17 mouse cellular contexts compared by ENCODE assay signal in genomic region chr12:29179405-29179804, GRCm38 (mm10).
DNase-seq lines count a peak whose midpoint lies in the region; ATAC-seq and TF ChIP-seq lines count a peak whose summit lies in the region.
"Had no signal": no experiment of that assay in that cellular context is flagged by ENCODE, and none has a peak within 500 bp of the region (broad histone marks: within the 10 kb centered on the region; RNA-seq: fewer than 3 reads in every experiment).

No protein-coding gene starts in this region.

- ATAC-seq in hindbrain, embryonic 16.5 days, result 0 out of 2 replicates have a peak, but pooled peaks have one; percentile 25
- ATAC-seq in hindbrain, embryonic 12.5 days (ENCODE audit: low FRiP score), result no peak
- no peak for ATAC-seq in midbrain, postnatal 0 days (ENCODE audit: low FRiP score)
- no peak for ATAC-seq in heart, embryonic 11.5 days (replicated peaks; ENCODE audit: insufficient number of reproducible peaks, low FRiP score, low TSS enrichment)
- ATAC-seq: activated CD4-positive, CD25-positive, alpha-beta regulatory T cell, adult 4 months; intestine, embryonic 16.5 days had no signal

- no peak overlapping the region for H3K9ac ChIP-seq in hindbrain, embryonic 16.5 days (ENCODE audit: low read depth, low read length)
- no peak overlapping the region for H3K9ac ChIP-seq in hindbrain, embryonic 12.5 days
- no peak overlapping the region for H3K9ac ChIP-seq in midbrain, postnatal 0 days (replicated peaks; ENCODE audit: low read length, poor library complexity, severe bottlenecking)
- no peak overlapping the region for H3K9ac ChIP-seq in heart, embryonic 11.5 days (ENCODE audit: low read depth, low read length)
- H3K9ac ChIP-seq: liver, embryonic 15.5 days; midbrain, embryonic 12.5 days had no signal

- H3K36me3 ChIP-seq in hindbrain, embryonic 16.5 days (ENCODE audit: control insufficient read depth, insufficient read depth, low read length), result no peaks in the 10 kb centered on the region
- H3K36me3 ChIP-seq in hindbrain, embryonic 12.5 days, result no peaks in the 10 kb centered on the region
- H3K36me3 ChIP-seq in midbrain, postnatal 0 days (ENCODE audit: insufficient read depth, low read length), result no peaks in the 10 kb centered on the region
- H3K36me3 ChIP-seq in heart, embryonic 11.5 days (ENCODE audit: control insufficient read depth, insufficient read depth, low read length), result no peaks in the 10 kb centered on the region
- H3K36me3 ChIP-seq: liver, embryonic 15.5 days; midbrain, embryonic 12.5 days had no signal

- TF ChIP-seq POLR2A in brain, embryonic 14.5 days (IDR thresholded peaks at IDR 0.05; ENCODE audit: borderline replicate concordance, extremely low read depth, insufficient read depth, insufficient read length, poor library complexity, severe bottlenecking), result no peak

- no peak overlapping the region for H3K27ac ChIP-seq in hindbrain, embryonic 16.5 days (ENCODE audit: low read depth, low read length)
- H3K27ac ChIP-seq in hindbrain, embryonic 12.5 days, result no peak overlapping the region
- peak overlapping the region; percentile 47 for H3K27ac ChIP-seq in midbrain, postnatal 0 days (ENCODE audit: low read depth, low read length)
- H3K27ac ChIP-seq in heart, embryonic 11.5 days (ENCODE audit: low read depth, low read length), result no peak overlapping the region
- H3K27ac ChIP-seq: liver, embryonic 15.5 days; macrophage; midbrain, embryonic 12.5 days had no signal

- no peak overlapping the region for H3K4me2 ChIP-seq in hindbrain, embryonic 16.5 days (ENCODE audit: low read length)
- H3K4me2 ChIP-seq in hindbrain, embryonic 12.5 days (replicated peaks), result no peak overlapping the region
- no peak overlapping the region for H3K4me2 ChIP-seq in midbrain, postnatal 0 days (ENCODE audit: low read depth, low read length, poor library complexity, severe bottlenecking)
- no peak overlapping the region for H3K4me2 ChIP-seq in heart, embryonic 11.5 days
- H3K4me2 ChIP-seq: liver, embryonic 15.5 days; midbrain, embryonic 12.5 days had no signal

- no peak for TF ChIP-seq CTCF in brain, embryonic 14.5 days (IDR thresholded peaks at IDR 0.05; ENCODE audit: borderline replicate concordance, extremely low read depth, insufficient read depth, insufficient read length)
- no peak for TF ChIP-seq CTCF in midbrain, postnatal 0 days (IDR thresholded peaks at IDR 0.05)

- 37% methylated on average over 2 of the region's 2 CpGs for WGBS in hindbrain, embryonic 16.5 days
- 23% methylated on average over 2 of the region's 2 CpGs for WGBS in hindbrain, embryonic 12.5 days
- 16% methylated on average over 2 of the region's 2 CpGs for WGBS in midbrain, postnatal 0 days
- 75% methylated on average over 2 of the region's 2 CpGs for WGBS in heart, embryonic 11.5 days (ENCODE audit: insufficient replicate concordance)

- peaks cover 3% of the 10 kb centered on the region; the same call in 1 of the 2 replicates for H3K4me1 ChIP-seq in hindbrain, embryonic 16.5 days (ENCODE audit: control insufficient read depth, insufficient read depth, low read depth, low read length)
- peaks cover 8% of the 10 kb centered on the region; the same call in 1 of the 2 replicates for H3K4me1 ChIP-seq in hindbrain, embryonic 12.5 days
- H3K4me1 ChIP-seq in midbrain, postnatal 0 days (ENCODE audit: insufficient read depth, low read length), result 0 out of 2 replicates have a peak, but pooled peaks cover 2% of the 10 kb centered on the region
- H3K4me1 ChIP-seq in heart, embryonic 11.5 days (ENCODE audit: control insufficient read depth, insufficient read depth, low read length), result no peaks in the 10 kb centered on the region
- H3K4me1 ChIP-seq: liver, embryonic 15.5 days had no signal

- no peak overlapping the region for H3K4me3 ChIP-seq in hindbrain, embryonic 16.5 days (ENCODE audit: low read length)
- H3K4me3 ChIP-seq in hindbrain, embryonic 12.5 days, result no peak overlapping the region
- no peak overlapping the region for H3K4me3 ChIP-seq in midbrain, postnatal 0 days (ENCODE audit: low read depth, low read length)
- H3K4me3 ChIP-seq in heart, embryonic 11.5 days (ENCODE audit: low read depth, low read length), result no peak overlapping the region
- H3K4me3 ChIP-seq: liver, embryonic 15.5 days; midbrain, embryonic 12.5 days had no signal

- peak; percentile 67 for DNase-seq in brain, embryonic 14.5 days (ENCODE audit: low read depth)
- peak; percentile 11 for DNase-seq in embryo, embryonic 9.5 days (ENCODE audit: extremely low spot score)
- peak; percentile 22 for DNase-seq in midbrain, postnatal 0 days (ENCODE audit: low spot score)
- no peak for DNase-seq in thymus, adult 18-20 months
- DNase-seq: adrenal gland, postnatal 14 days; cerebellum, adult 11 months; cerebellum, postnatal 10 days; heart, adult 11 months; heart, postnatal 36 days had no signal

- H3K27me3 ChIP-seq in hindbrain, embryonic 16.5 days (replicated peaks; ENCODE audit: control insufficient read depth, insufficient read depth, low read length), result no peaks in the 10 kb centered on the region
- H3K27me3 ChIP-seq in hindbrain, embryonic 12.5 days, result no peaks in the 10 kb centered on the region
- no peaks in the 10 kb centered on the region for H3K27me3 ChIP-seq in midbrain, postnatal 0 days (ENCODE audit: insufficient read depth, low read length)
- 0 out of 2 replicates have a peak, but pooled peaks cover 2% of the 10 kb centered on the region for H3K27me3 ChIP-seq in heart, embryonic 11.5 days (ENCODE audit: control insufficient read depth, insufficient read depth, low read length)
- H3K27me3 ChIP-seq: liver, embryonic 15.5 days; midbrain, embryonic 12.5 days had no signal

- H3K9me3 ChIP-seq in hindbrain, embryonic 16.5 days (ENCODE audit: control insufficient read depth, low read length), result no peaks in the 10 kb centered on the region
- no peaks in the 10 kb centered on the region for H3K9me3 ChIP-seq in hindbrain, embryonic 12.5 days (replicated peaks)
- no peaks in the 10 kb centered on the region for H3K9me3 ChIP-seq in midbrain, postnatal 0 days (ENCODE audit: low read length)
- no peaks in the 10 kb centered on the region for H3K9me3 ChIP-seq in heart, embryonic 11.5 days (replicated peaks; ENCODE audit: control insufficient read depth, low read length)
- H3K9me3 ChIP-seq: liver, embryonic 15.5 days; midbrain, embryonic 12.5 days had no signal

Comparison
In these comparisons a context has a peak if more than half of its experiments do, and no peak if none do; other contexts are left out.
1. DNase-seq: peak in brain, embryonic 14.5 days (single experiment), embryo, embryonic 9.5 days (single experiment) and midbrain, postnatal 0 days (single experiment); none in thymus, adult 18-20 months (0 of 2).